Mouse (Mus musculus) embryonic fibroblast, embryonic 13.5 days (primary cell): ENCODE measurements around the gene Hist4h4.

Source experiments
- CTCF ChIP-seq: IDR thresholded peaks from 2 replicates; pipeline ENCODE4 v1.5.1; 2011; ENCODE audit warnings: mild to moderate bottlenecking, control low read depth, low read length, moderate library complexity, borderline replicate concordance; ENCODE audit not compliant: insufficient read depth
- POLR2A ChIP-seq: IDR thresholded peaks from 2 replicates; pipeline ENCODE4 v1.6.1; 2011; ENCODE audit warnings: low read depth, mild to moderate bottlenecking, control low read depth, low read length, moderate library complexity

- TF ChIP-seq POLR2A (no peak), CTCF (no peak)
These were observed 16.2 kb upstream of the Hist4h4 start for GRCm38 (mm10) chr6:136820381-136820780.
